Mouse (Mus musculus) spleen, embryonic (tissue): ENCODE measurements at regions not wholly inside any gene's neighbourhood (a gene's known extent, or its start where the extent isn't known, plus 50 kb on each side); places are given as distances from the start of the nearest gene placed in this dataset.

Experiments used
- CTCF ChIA-PET: fragments of 350-600 bp; sonication (Branson Sonifier 250); formaldehyde crosslinking; loops from one replicate; lab custom pipeline; 2022; lab: Charles Lee

GRCm38 (mm10) chr2:132472126-132472525 lies 86.9 kb upstream of the Prokr2 start:
- CTCF ChIA-PET: no interaction called here

GRCm38 (mm10) chr2:132468957-132469642 lies 83.9 kb upstream of the Prokr2 start:
- CTCF ChIA-PET: no interaction called here

- CTCF ChIA-PET: no interaction called here
Measured at GRCm38 (mm10) chr2:132455029-132455428, 69.8 kb upstream of the Prokr2 start.

- CTCF ChIA-PET: no interaction called here
Measured at GRCm38 (mm10) chr2:132449347-132449746, 64.1 kb upstream of the Prokr2 start.

GRCm38 (mm10) chr2:132447826-132448225 lies 62.6 kb upstream of the Prokr2 start:
- CTCF ChIA-PET: no interaction called here

- CTCF ChIA-PET: interaction anchor here (0.6 kb wide), 2 partner anchors 1636 to 1822 kb away, joined by 8 to 10 read pairs; no protein-coding TSS in a partner anchor
Measured at GRCm38 (mm10) chr2:132446019-132446418, 60.8 kb upstream of the Prokr2 start.

GRCm38 (mm10) chr2:132444442-132445161 lies 59.4 kb upstream of the Prokr2 start:
- CTCF ChIA-PET: no interaction called here
